Mouse (Mus musculus) right cerebral cortex, postnatal 25 days (tissue): ENCODE results near the gene Gm3015.
"Not testable (repeated sequence)": the region's sequence is repeated elsewhere in the genome, so short reads cannot be mapped to it uniquely, and the experiment has no call there.

Experiments
- DNase-seq: peaks from one replicate; pipeline ENCODE4 v3.0.0; 2022

Gene Gm3015

DNA sequence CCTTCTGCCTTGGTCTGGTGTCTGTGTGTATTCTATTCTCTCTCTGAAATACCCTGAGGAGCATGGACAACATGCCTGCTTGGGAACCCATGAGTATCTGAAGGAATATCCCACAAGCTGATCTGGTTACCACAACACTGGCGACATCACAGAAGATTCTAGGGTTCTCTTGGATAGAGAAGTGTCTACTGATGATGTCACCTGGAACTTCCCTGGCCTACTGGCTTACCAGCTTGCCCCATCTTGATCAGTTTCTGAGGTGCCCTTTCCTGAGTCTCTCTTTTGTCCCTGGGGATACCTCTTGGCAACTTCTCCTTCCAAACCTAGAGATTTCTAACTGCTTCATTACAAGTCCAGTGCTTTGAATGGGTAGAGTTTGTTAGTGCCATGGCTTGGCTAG lies at the start of gene Gm3015:
Gene Gm3015 (minus strand): TSS at position 101 of the 400 bp plus-strand sequence.
- not testable (repeated sequence) for DNase-seq

DNA sequence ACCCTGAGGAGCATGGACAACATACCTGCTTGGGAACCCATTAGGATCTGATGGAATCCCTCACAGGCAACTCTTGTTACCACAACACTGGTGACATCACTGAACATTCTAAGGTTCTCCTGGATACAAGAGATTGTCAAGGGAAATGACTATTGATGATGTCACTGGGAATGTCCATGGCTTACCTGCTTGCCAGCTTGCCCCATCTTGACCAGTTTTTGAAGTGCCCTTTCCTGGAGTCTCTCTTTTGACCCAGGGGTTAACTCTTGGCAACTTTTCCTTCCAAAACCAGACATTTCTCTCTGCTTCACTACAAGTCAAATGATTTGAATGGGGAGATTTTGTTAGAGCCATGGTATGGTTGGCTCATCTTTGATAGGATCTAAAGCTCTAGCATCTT lies 29.3 kb upstream of the Gm3015 start, which contains the start of gene Gm10377:
Gene Gm10377 (minus strand): TSS at position 101 of the 400 bp plus-strand sequence.
- DNase-seq = not testable (repeated sequence)
